15 mouse cellular contexts compared by ENCODE assay signal in genomic region chr19:10769429-10770195, GRCm38 (mm10). TPM values are rescaled to one million over a fixed set of nuclear protein-coding genes. Genes with fewer than 3 reads are reported as not detected.
A peak's percentile ranks its signal among the peaks of the same experiment; 100 is the strongest.
DNase-seq lines count a peak whose midpoint lies in the region; ATAC-seq and TF ChIP-seq lines count a peak whose summit lies in the region.
"Had no signal": no experiment of that assay in that cellular context is flagged by ENCODE, and none has a peak within 500 bp of the region (broad histone marks: within the 10 kb centered on the region; RNA-seq: fewer than 3 reads in every experiment).

No protein-coding gene starts in this region.

- no peak for DNase-seq in heart, embryonic 10.5 days (ENCODE audit: low spot score)
- DNase-seq in heart, postnatal 14 days = no peak
- DNase-seq in kidney, postnatal 0 days (ENCODE audit: low spot score) = peak; percentile 61
- DNase-seq in kidney, postnatal 25 days = no peak
- no peak for DNase-seq in liver, postnatal 0 days
- DNase-seq in cerebellum, adult 11 months = no peak
- DNase-seq: heart, adult 18-20 months; right cerebral cortex, postnatal 14 days; thymus, postnatal 25 days had no signal

- no peak for TF ChIP-seq POLR2A in myocyte (IDR thresholded peaks at IDR 0.05; ENCODE audit: insufficient read length, low read depth)

- no peak overlapping the region for H3K4me3 ChIP-seq in heart, embryonic 10.5 days
- H3K4me3 ChIP-seq in kidney, postnatal 0 days (replicated peaks; ENCODE audit: low read depth, low read length) = no peak overlapping the region
- no peak overlapping the region for H3K4me3 ChIP-seq in hindbrain, embryonic 13.5 days
- H3K4me3 ChIP-seq in myocyte = no peak overlapping the region
- H3K4me3 ChIP-seq in liver, postnatal 0 days (ENCODE audit: low read depth, low read length) = no peak overlapping the region

- 66% methylated on average over 12 of the region's 12 CpGs for WGBS in heart, embryonic 10.5 days
- WGBS in kidney, postnatal 0 days = 24% methylated on average over 12 of the region's 12 CpGs
- WGBS in hindbrain, embryonic 13.5 days = 55% methylated on average over 12 of the region's 12 CpGs
- WGBS in liver, postnatal 0 days (ENCODE audit: insufficient replicate concordance) = 66% methylated on average over 12 of the region's 12 CpGs

- peaks cover 15% of the 10 kb centered on the region for H3K4me1 ChIP-seq in heart, embryonic 10.5 days
- no peaks in the 10 kb centered on the region for H3K4me1 ChIP-seq in kidney, postnatal 0 days (replicated peaks; ENCODE audit: insufficient read depth, low read length)
- peaks cover 25% of the 10 kb centered on the region for H3K4me1 ChIP-seq in hindbrain, embryonic 13.5 days (replicated peaks)
- H3K4me1 ChIP-seq in liver, postnatal 0 days (ENCODE audit: insufficient read depth) = no peaks in the 10 kb centered on the region

- intact Hi-C loops in heart, postnatal 14 days (cut with DNase I) = no loop called here

- ATAC-seq in kidney, postnatal 0 days (replicated peaks; ENCODE audit: low FRiP score, low read depth) = peak; percentile 56; the same call in 1 of the 2 replicates
- ATAC-seq in hindbrain, embryonic 13.5 days (ENCODE audit: low FRiP score) = no peak
- ATAC-seq in liver, postnatal 0 days = no peak

- no peak overlapping the region for H3K4me2 ChIP-seq in kidney, postnatal 0 days (ENCODE audit: low read length)
- H3K4me2 ChIP-seq in hindbrain, embryonic 13.5 days = no peak overlapping the region
- H3K4me2 ChIP-seq in myocyte (ENCODE audit: low read depth) = peak overlapping the region; percentile 47
- H3K4me2 ChIP-seq in liver, postnatal 0 days (ENCODE audit: low read depth, low read length) = no peak overlapping the region

- no peaks in the 10 kb centered on the region for H3K27me3 ChIP-seq in heart, embryonic 10.5 days (ENCODE audit: insufficient read depth, poor library complexity, severe bottlenecking)
- H3K27me3 ChIP-seq in kidney, postnatal 0 days (ENCODE audit: insufficient read depth, low read length) = no peaks in the 10 kb centered on the region
- no peaks in the 10 kb centered on the region for H3K27me3 ChIP-seq in hindbrain, embryonic 13.5 days
- H3K27me3 ChIP-seq in myocyte (ENCODE audit: control insufficient read depth, insufficient read depth, insufficient read length) = no peaks in the 10 kb centered on the region
- no peaks in the 10 kb centered on the region for H3K27me3 ChIP-seq in liver, postnatal 0 days (ENCODE audit: insufficient read depth, low read length)

- no peak overlapping the region for H3ac ChIP-seq in myocyte (ENCODE audit: control insufficient read depth, insufficient read length)

- H3K9ac ChIP-seq in kidney, postnatal 0 days (ENCODE audit: low read depth, low read length) = no peak overlapping the region
- no peak overlapping the region for H3K9ac ChIP-seq in hindbrain, embryonic 13.5 days
- H3K9ac ChIP-seq in liver, postnatal 0 days (replicated peaks) = no peak overlapping the region
- H3K9ac ChIP-seq: liver, embryonic 14.5 days had no signal

- no peaks in the 10 kb centered on the region for H3K9me3 ChIP-seq in heart, embryonic 10.5 days
- H3K9me3 ChIP-seq in kidney, postnatal 0 days (replicated peaks; ENCODE audit: low read length) = no peaks in the 10 kb centered on the region
- H3K9me3 ChIP-seq in hindbrain, embryonic 13.5 days = no peaks in the 10 kb centered on the region
- H3K9me3 ChIP-seq in liver, postnatal 0 days (ENCODE audit: low read length) = no peaks in the 10 kb centered on the region

- H3K36me3 ChIP-seq in heart, embryonic 10.5 days = no peaks in the 10 kb centered on the region
- H3K36me3 ChIP-seq in kidney, postnatal 0 days (ENCODE audit: insufficient read depth, low read length) = no peaks in the 10 kb centered on the region
- H3K36me3 ChIP-seq in hindbrain, embryonic 13.5 days = no peaks in the 10 kb centered on the region
- H3K36me3 ChIP-seq in myocyte (ENCODE audit: control insufficient read depth, insufficient read depth) = no peaks in the 10 kb centered on the region
- no peaks in the 10 kb centered on the region for H3K36me3 ChIP-seq in liver, postnatal 0 days (replicated peaks; ENCODE audit: insufficient read depth, low read length)

- H3K79me2 ChIP-seq in myocyte (ENCODE audit: control insufficient read depth, insufficient read depth) = no peaks in the 10 kb centered on the region

- no peak for TF ChIP-seq CTCF in kidney, postnatal 0 days (IDR thresholded peaks at IDR 0.05; ENCODE audit: low read depth)
- TF ChIP-seq CTCF in liver, postnatal 0 days (IDR thresholded peaks at IDR 0.05; ENCODE audit: low read depth) = no peak

- TF ChIP-seq EP300 in liver, postnatal 0 days (IDR thresholded peaks at IDR 0.05; ENCODE audit: low read depth) = no peak

- peak overlapping the region; percentile 59 for H3K27ac ChIP-seq in heart, embryonic 10.5 days
- peak overlapping the region; percentile 66 for H3K27ac ChIP-seq in kidney, postnatal 0 days
- peak overlapping the region; percentile 84 for H3K27ac ChIP-seq in hindbrain, embryonic 13.5 days
- no peak overlapping the region for H3K27ac ChIP-seq in liver, postnatal 0 days (ENCODE audit: low read depth)
- H3K27ac ChIP-seq: liver, embryonic 14.5 days; macrophage had no signal

TF ChIP-seq in myocyte, 11 proteins besides CTCF, POLR2A, EP300 and RAD21:
- no peak for TF ChIP-seq CEBPB (IDR thresholded peaks at IDR 0.05; ENCODE audit: insufficient read depth, poor library complexity, severe bottlenecking)
- TF ChIP-seq USF1 (IDR thresholded peaks at IDR 0.05; ENCODE audit: low read depth) = no peak
- TF ChIP-seq E2F4 (IDR thresholded peaks at IDR 0.05; ENCODE audit: insufficient read depth) = no peak
- no peak for TF ChIP-seq POLR2AphosphoS2 (IDR thresholded peaks at IDR 0.05; ENCODE audit: insufficient read length, low read depth)
- TF ChIP-seq REST (IDR thresholded peaks at IDR 0.05; ENCODE audit: insufficient read depth, insufficient read length) = no peak
- no peak for TF ChIP-seq MYOD1 (IDR thresholded peaks at IDR 0.05; ENCODE audit: control insufficient read depth in 1 of 3, insufficient read length in 2 of 3, low read depth in 2 of 3)
- no peak for TF ChIP-seq TCF3 (IDR thresholded peaks at IDR 0.05; ENCODE audit: insufficient read length, low read depth)
- TF ChIP-seq TCF12 (IDR thresholded peaks at IDR 0.05; ENCODE audit: insufficient read depth, poor library complexity, severe bottlenecking) = no peak

RNA-seq across cellular contexts. Expression of gene Cd5, which starts 30.8 kb away (rescaled TPM):
- 0.18 and 0.28 TPM in 2 replicates for polyA plus RNA-seq in heart, embryonic 10.5 days (2016; fragmentation: Nextera tagmentation; extraction: Ambion mirVana)
- 1 to 10 TPM in 1 of 2 experiments, under 1 TPM in 1; 0.36 to 4.9 TPM for total RNA-seq in heart, postnatal 14 days (2021)
- polyA plus RNA-seq in kidney, postnatal 0 days (2015; fragmentation: Nextera tagmentation; extraction: Ambion mirVana) = 0.11 and 0.23 TPM in 2 replicates
- 0.21 and 0.35 TPM in 2 replicates for polyA plus RNA-seq in hindbrain, embryonic 13.5 days (2015; fragmentation: Nextera tagmentation; extraction: Ambion mirVana)
- not detected for polyA plus RNA-seq in myocyte (2012; fragmentation: generic; extraction: Trizol)
- 0.16 and 0.17 TPM in 2 replicates for polyA plus RNA-seq in liver, postnatal 0 days (2015; fragmentation: Nextera tagmentation; extraction: Ambion mirVana)
- total RNA-seq: left cerebral cortex, postnatal 25 days; MEL had no signal
